Mouse (Mus musculus) adrenal gland, postnatal 36 days (tissue): ENCODE results near the gene Rbbp4. TPM values are rescaled to one million over a fixed set of nuclear protein-coding genes. Genes with fewer than 3 reads are reported as not detected.

ENCODE experiments used
- microRNA-seq: library from miRNA; unstranded; fragments of <30 nt; microRNA quantifications from one replicate; pipeline ENCODE4 v1.2.0, GENCODE M21; 2021
- total RNA-seq, 2 experiments: library from RNA; stranded (reverse); gene quantifications; 2 replicates each; pipeline ENCODE4 v1.2.3; 2021

The Rbbp4 gene
- total RNA-seq, 2 experiments from 2014 or later: 147 TPM

Small RNAs within 50 kb of the gene (microRNA-seq; reads per million reads assigned to microRNA genes)
- not detected for gene Gm22994

Other genes starting within 250 kb of the Rbbp4 start
- not detected for gene Tmem54, start 229.8 kb downstream of the Rbbp4 start, total RNA-seq
- 1 to 10 TPM; 1.2 to 1.3 TPM for gene Hpca, start 213.3 kb downstream of the Rbbp4 start, total RNA-seq
- 1 to 10 TPM; 2.2 to 7.2 TPM for gene Fndc5, start 198.4 kb downstream of the Rbbp4 start, total RNA-seq
- 10 to 100 TPM; 23.1 to 23.6 TPM for gene S100pbp, start 145.6 kb downstream of the Rbbp4 start, total RNA-seq
- gene Yars, start 145.6 kb downstream of the Rbbp4 start, total RNA-seq: 100 to 1,000 TPM in 1 of 2 experiments, 10 to 100 TPM in 1; 95.2 to 102 TPM
- gene C77080, start 74.0 kb downstream of the Rbbp4 start, total RNA-seq: 10 to 100 TPM; 15.6 to 19.5 TPM
- under 1 TPM; 0.56 to 0.86 TPM for gene Sync, start 47.8 kb downstream of the Rbbp4 start, total RNA-seq
- gene Zbtb8os, start 325 bp upstream of the Rbbp4 start, total RNA-seq: 10 to 100 TPM; 47.3 to 61.4 TPM
- 1 to 10 TPM; 6.1 to 9.8 TPM for gene Zbtb8a, start 42.7 kb upstream of the Rbbp4 start, total RNA-seq
- under 1 TPM; 0.10 to 0.13 TPM for gene Zbtb8b, start 105.5 kb upstream of the Rbbp4 start, total RNA-seq
- gene Bsdc1, start 126.2 kb upstream of the Rbbp4 start, total RNA-seq: 10 to 100 TPM; 58.1 to 69.5 TPM
- not detected for gene Tssk3, start 155.7 kb upstream of the Rbbp4 start, total RNA-seq
- not detected for gene Fam229a, start 155.8 kb upstream of the Rbbp4 start, total RNA-seq
- 10 to 100 TPM; 53.0 to 56.9 TPM for gene Marcksl1, start 178.2 kb upstream of the Rbbp4 start, total RNA-seq
- gene Hdac1, start 207.3 kb upstream of the Rbbp4 start, total RNA-seq: 10 to 100 TPM; 49.2 to 59.8 TPM
- gene Lck, start 238.3 kb upstream of the Rbbp4 start, total RNA-seq: 1 to 10 TPM; 2.7 to 5.2 TPM
- gene Fam167b, start 243.2 kb upstream of the Rbbp4 start, total RNA-seq: 10 to 100 TPM; 41.9 to 46.2 TPM